ENCODE assay signal across 8 mouse cellular contexts in the genomic region with DNA sequence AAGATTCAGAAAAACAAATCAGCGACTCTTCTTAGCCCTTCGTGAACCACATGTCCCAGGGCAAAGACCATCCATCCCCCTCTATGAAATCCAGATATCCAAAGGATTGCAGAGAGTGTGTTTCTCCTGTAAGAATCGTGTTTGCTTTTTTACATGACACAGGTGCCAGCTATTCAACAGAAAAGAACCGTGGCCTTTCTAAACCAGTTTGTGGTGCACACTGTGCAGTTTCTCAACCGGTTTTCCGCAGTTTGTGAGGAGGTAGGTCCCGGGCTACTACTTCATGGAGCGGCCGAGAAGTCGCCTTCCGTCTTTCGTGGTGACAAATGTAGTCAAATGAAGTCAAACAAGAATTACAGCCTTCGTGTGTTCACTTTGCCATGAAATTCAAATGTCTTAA. TPM values are rescaled to one million over a fixed set of nuclear protein-coding genes. Genes with fewer than 3 reads are reported as not detected.
A peak's percentile ranks its signal among the peaks of the same experiment; 100 is the strongest.
DNase-seq lines count a peak whose midpoint lies in the region; ATAC-seq lines count a peak whose summit lies in the region.

No protein-coding gene starts in this region.

- peaks cover 11% of the 10 kb centered on the region for H3K4me1 ChIP-seq in liver, embryonic 12.5 days

- ATAC-seq in liver, embryonic 12.5 days = no peak
- no peak for ATAC-seq in monocyte, adult 5-6 weeks (replicated peaks; ENCODE audit: insufficient number of reproducible peaks, low FRiP score, low TSS enrichment, poor library complexity, severe bottlenecking)

- peak overlapping the region; percentile 78 for H3K9ac ChIP-seq in liver, embryonic 12.5 days

- peak overlapping the region; percentile 83 for H3K4me2 ChIP-seq in liver, embryonic 12.5 days

- H3K27ac ChIP-seq in liver, embryonic 12.5 days = no peak overlapping the region

- DNase-seq in cerebellum, postnatal 25 days = peak; percentile 10
- no peak for DNase-seq in cerebellum, postnatal 4 days (ENCODE audit: low spot score in 2 of 2)
- DNase-seq in thymus, postnatal 14 days = peak; percentile 12
- DNase-seq in thymus, postnatal 10 days (ENCODE audit: low spot score in 2 of 2) = no peak
- DNase-seq in right cerebral cortex, postnatal 25 days = no peak
- DNase-seq in layer of hippocampus, postnatal 14 days (ENCODE audit: low spot score in 2 of 2) = no peak

- peak overlapping the region; percentile 76 for H3K4me3 ChIP-seq in liver, embryonic 12.5 days

- H3K36me3 ChIP-seq in liver, embryonic 12.5 days = peaks cover 14% of the 10 kb centered on the region

- no peaks in the 10 kb centered on the region for H3K9me3 ChIP-seq in liver, embryonic 12.5 days (replicated peaks)

- H3K27me3 ChIP-seq in liver, embryonic 12.5 days (replicated peaks) = no peaks in the 10 kb centered on the region

- WGBS in liver, embryonic 12.5 days (ENCODE audit: insufficient replicate concordance) = 69% methylated on average over 13 of the region's 13 CpGs

RNA-seq across cellular contexts. Expression of a gene that starts 0.8 kb away (rescaled TPM):
- 34.9 and 36.0 TPM in 2 replicates for polyA plus RNA-seq in liver, embryonic 12.5 days (2016; fragmentation: Nextera tagmentation; extraction: Ambion mirVana)
- 10 to 100 TPM; 23.4 to 27.4 TPM for total RNA-seq in layer of hippocampus, postnatal 14 days (2021)
- 22.2 to 46.7 TPM (median 28.3 TPM) in 3 replicates for total RNA-seq in monocyte, adult 5-6 weeks (2017)

RNA-seq across cellular contexts. Expression of a gene that starts 54.9 kb away (rescaled TPM):
- 65.6 and 67.5 TPM in 2 replicates for polyA plus RNA-seq in liver, embryonic 12.5 days (2016; fragmentation: Nextera tagmentation; extraction: Ambion mirVana)
- total RNA-seq in layer of hippocampus, postnatal 14 days (2021) = 1 to 10 TPM; 6.9 TPM
- total RNA-seq in monocyte, adult 5-6 weeks (2017) = 6.3 to 14.7 TPM (median 7.1 TPM) in 3 replicates

RNA-seq across cellular contexts. Expression of a gene that starts 54.9 kb away (rescaled TPM):
- 17.1 and 17.4 TPM in 2 replicates for polyA plus RNA-seq in liver, embryonic 12.5 days (2016; fragmentation: Nextera tagmentation; extraction: Ambion mirVana)
- 1 to 10 TPM; 1.1 to 1.3 TPM for total RNA-seq in layer of hippocampus, postnatal 14 days (2021)
- total RNA-seq in monocyte, adult 5-6 weeks (2017) = 0.49 to 4.7 TPM (median 1.3 TPM) in 3 replicates

Comparison
In these comparisons a context has a peak if more than half of its experiments do, and no peak if none do; other contexts are left out.
1. DNase-seq: peak in cerebellum, postnatal 25 days (2 of 2) and thymus, postnatal 14 days (single experiment); none in cerebellum, postnatal 4 days (0 of 2), thymus, postnatal 10 days (0 of 2), right cerebral cortex, postnatal 25 days (single experiment) and layer of hippocampus, postnatal 14 days (0 of 2).